Mouse (Mus musculus): ENCODE measurements around the gene Parp9. TPM values are rescaled to one million over a fixed set of nuclear protein-coding genes. Genes with fewer than 3 reads are reported as not detected.
A peak's percentile ranks its signal among the peaks of the same experiment; 100 is the strongest.
"Not testable (repeated sequence)": the region's sequence is repeated elsewhere in the genome, so short reads cannot be mapped to it uniquely, and the experiment has no call there.

Parp9 gene
- 1.5 and 1.8 TPM in 2 replicates for polyA plus RNA-seq (2015; fragmentation: Nextera tagmentation; extraction: Ambion mirVana)

DNA sequence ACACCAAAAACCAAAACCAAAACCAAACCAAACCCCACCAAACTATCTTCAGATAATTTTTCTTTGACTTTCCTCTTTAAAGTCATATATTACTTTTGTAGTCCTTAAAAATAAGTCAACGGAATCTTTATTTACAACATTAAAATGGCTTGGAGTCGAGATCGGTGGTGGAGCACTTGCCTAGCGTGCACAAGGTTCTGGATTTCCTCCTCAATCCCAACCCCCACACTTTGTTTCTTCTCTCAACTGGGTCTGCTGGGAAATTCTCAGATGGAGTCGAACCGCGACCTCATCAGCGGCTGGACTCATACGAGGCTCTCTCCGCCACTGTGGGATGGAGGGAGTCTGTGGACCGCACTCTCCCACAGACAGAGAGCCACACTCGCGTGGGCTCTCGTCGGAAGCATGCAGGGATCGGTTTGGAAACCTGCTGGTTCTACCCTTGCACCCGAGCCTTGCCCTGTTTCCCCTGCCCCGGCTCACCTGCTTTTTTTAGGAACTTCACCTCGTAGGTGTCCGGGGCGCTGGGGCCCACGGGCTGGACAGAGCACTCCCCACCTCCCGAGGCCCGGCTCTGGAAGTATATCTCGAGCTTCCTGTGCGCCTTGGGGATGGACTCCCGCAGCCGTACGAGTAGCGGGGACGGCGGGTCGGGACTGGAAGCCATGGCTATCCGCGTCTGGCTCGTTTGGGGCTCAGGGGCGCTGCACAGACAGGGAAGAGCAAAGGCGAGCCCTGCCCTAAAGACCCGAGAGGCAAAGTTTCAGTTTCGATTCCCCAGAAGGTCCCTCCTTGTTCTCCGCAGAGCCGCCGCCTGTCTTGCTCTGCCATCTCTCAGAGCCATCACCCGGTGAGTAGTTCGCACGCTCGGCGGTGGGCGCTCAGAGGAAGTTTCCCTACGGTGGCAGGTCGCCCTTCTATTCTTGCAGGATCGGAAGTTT is at the start of gene Parp9, which contains the start of gene Dtx3l:
TSS of gene Parp9 (plus strand) at position 260 of the 941 bp plus-strand sequence.
TSS of gene Dtx3l (minus strand) at position 941 of the 941 bp plus-strand sequence.
- ATAC-seq: peak; percentile 62; the same call in 1 of the 2 replicates
- peak within 1 kb of the TSS; percentile 48 for H3K9ac ChIP-seq (replicated peaks)
- H3K9me3 ChIP-seq: no peaks in the 10 kb centered on the region
- WGBS: 2% methylated on average over 52 of the region's 52 CpGs
- H3K4me2 ChIP-seq (replicated peaks): peak within 1 kb of the TSS; percentile 69
- H3K4me3 ChIP-seq (replicated peaks): peak within 1 kb of the TSS; percentile 51
- H3K27ac ChIP-seq: no peak within 1 kb of the TSS
- H3K4me1 ChIP-seq (replicated peaks): peaks cover 11% of the 10 kb centered on the region
- H3K27me3 ChIP-seq: peaks cover 23% of the 10 kb centered on the region
- no peaks in the 10 kb centered on the region for H3K36me3 ChIP-seq

DNA sequence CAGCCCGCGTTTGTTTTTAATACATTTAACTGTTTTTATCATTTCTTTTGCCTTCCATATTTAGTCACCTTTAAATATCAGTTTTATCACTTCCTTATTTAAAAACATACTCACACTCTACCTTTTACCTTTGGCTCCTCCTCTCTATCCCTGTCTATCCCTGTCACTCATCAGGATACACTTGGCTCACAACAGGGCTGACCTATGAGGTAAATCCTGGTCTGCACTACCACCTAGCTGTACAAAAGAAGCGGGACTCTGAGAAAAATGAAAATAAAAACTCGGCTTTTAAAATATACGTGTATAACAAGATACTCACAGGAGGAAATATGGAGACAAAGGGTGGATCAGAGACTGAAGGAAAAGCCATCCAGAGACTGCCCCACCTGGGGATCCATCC is 49.4 kb upstream of the Parp9 start:
- Histone ChIP-seq H3K9ac (replicated peaks) (no peak overlapping the region), H3K9me3 (no peaks in the 10 kb centered on the region), H3K4me2 (replicated peaks) (no peak overlapping the region), H3K27me3 (no peaks in the 10 kb centered on the region), H3K4me1 (replicated peaks) (no peaks in the 10 kb centered on the region), H3K36me3 (no peaks in the 10 kb centered on the region), H3K4me3 (replicated peaks) (no peak overlapping the region), H3K27ac (no peak overlapping the region)
- ATAC-seq: no peak
- WGBS: 91% methylated on average over 5 of the region's 5 CpGs

DNA sequence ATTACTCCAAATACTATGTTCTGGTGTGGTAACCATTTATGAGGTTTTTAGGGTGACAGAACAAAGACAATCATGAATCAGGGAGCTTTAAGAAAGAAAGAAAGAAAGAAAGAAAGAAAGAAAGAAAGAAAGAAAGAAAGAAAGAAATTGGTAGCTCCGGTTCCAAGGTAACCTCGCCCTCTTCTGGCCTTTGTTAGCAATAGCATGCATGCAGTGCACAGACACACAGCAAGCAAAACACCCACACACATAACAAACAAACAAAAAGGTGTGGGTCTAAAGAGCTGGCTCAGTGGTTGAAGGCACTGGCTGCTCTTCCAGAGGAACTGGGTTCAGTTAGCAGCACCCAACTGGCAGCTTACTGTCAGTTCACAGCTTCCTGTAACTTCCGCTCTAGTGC is 47.6 kb upstream of the Parp9 start:
- H3K4me2 ChIP-seq (replicated peaks): no peak overlapping the region

GRCm38 (mm10) chr16:35891603-35892002 is 46.7 kb upstream of the Parp9 start:
- H3K27ac ChIP-seq; H3K36me3 ChIP-seq; H3K27me3 ChIP-seq; H3K9me3 ChIP-seq; H3K4me3 ChIP-seq (replicated peaks); ATAC-seq; H3K4me2 ChIP-seq (replicated peaks); H3K4me1 ChIP-seq (replicated peaks); H3K9ac ChIP-seq (replicated peaks): not testable (repeated sequence)
- 85% methylated on average over 5 of the region's 5 CpGs for WGBS

More for the DNA sequence above, 47.6 kb upstream of the Parp9 start:
- H3K27me3 ChIP-seq: no peaks in the 10 kb centered on the region
- WGBS: 67% methylated on average over 3 of the region's 3 CpGs
- H3K9ac ChIP-seq (replicated peaks): no peak overlapping the region
- H3K4me1 ChIP-seq (replicated peaks): no peaks in the 10 kb centered on the region
- no peak overlapping the region for H3K4me3 ChIP-seq (replicated peaks)
- no peaks in the 10 kb centered on the region for H3K9me3 ChIP-seq
- no peaks in the 10 kb centered on the region for H3K36me3 ChIP-seq
- ATAC-seq: no peak
- H3K27ac ChIP-seq: no peak overlapping the region

- Histone ChIP-seq H3K4me2 (replicated peaks) (no peak overlapping the region), H3K4me3 (replicated peaks) (no peak overlapping the region), H3K9ac (replicated peaks) (no peak overlapping the region), H3K27me3 (no peaks in the 10 kb centered on the region), H3K4me1 (replicated peaks) (no peaks in the 10 kb centered on the region), H3K9me3 (peaks cover 4% of the 10 kb centered on the region; the same call in 1 of the 2 replicates), H3K36me3 (no peaks in the 10 kb centered on the region), H3K27ac (no peak overlapping the region)
- 65% methylated on average over 6 of the region's 6 CpGs for WGBS
- ATAC-seq: no peak
Observed at GRCm38 (mm10) chr16:35894997-35895396, 43.3 kb upstream of the Parp9 start.

GRCm38 (mm10) chr16:35900541-35900940 is 37.7 kb upstream of the Parp9 start:
- H3K4me3 ChIP-seq (replicated peaks): no peak overlapping the region
- H3K9me3 ChIP-seq: peaks cover 4% of the 10 kb centered on the region; the same call in 1 of the 2 replicates
- WGBS: 90% methylated on average over 3 of the region's 3 CpGs
- no peaks in the 10 kb centered on the region for H3K4me1 ChIP-seq (replicated peaks)
- no peak for ATAC-seq
- H3K27me3 ChIP-seq: no peaks in the 10 kb centered on the region
- no peak overlapping the region for H3K4me2 ChIP-seq (replicated peaks)
- no peak overlapping the region for H3K27ac ChIP-seq
- H3K9ac ChIP-seq (replicated peaks): no peak overlapping the region
- H3K36me3 ChIP-seq: no peaks in the 10 kb centered on the region

- Histone ChIP-seq H3K9me3 (no peaks in the 10 kb centered on the region), H3K27me3 (no peaks in the 10 kb centered on the region), H3K4me2 (replicated peaks) (no peak overlapping the region), H3K36me3 (no peaks in the 10 kb centered on the region), H3K4me1 (replicated peaks) (no peaks in the 10 kb centered on the region), H3K9ac (replicated peaks) (no peak overlapping the region), H3K4me3 (replicated peaks) (no peak overlapping the region), H3K27ac (no peak overlapping the region)
- no peak for ATAC-seq
- WGBS: 80% methylated on average over 6 of the region's 6 CpGs
Observed at GRCm38 (mm10) chr16:35903014-35903640, 35.1 kb upstream of the Parp9 start.

DNA sequence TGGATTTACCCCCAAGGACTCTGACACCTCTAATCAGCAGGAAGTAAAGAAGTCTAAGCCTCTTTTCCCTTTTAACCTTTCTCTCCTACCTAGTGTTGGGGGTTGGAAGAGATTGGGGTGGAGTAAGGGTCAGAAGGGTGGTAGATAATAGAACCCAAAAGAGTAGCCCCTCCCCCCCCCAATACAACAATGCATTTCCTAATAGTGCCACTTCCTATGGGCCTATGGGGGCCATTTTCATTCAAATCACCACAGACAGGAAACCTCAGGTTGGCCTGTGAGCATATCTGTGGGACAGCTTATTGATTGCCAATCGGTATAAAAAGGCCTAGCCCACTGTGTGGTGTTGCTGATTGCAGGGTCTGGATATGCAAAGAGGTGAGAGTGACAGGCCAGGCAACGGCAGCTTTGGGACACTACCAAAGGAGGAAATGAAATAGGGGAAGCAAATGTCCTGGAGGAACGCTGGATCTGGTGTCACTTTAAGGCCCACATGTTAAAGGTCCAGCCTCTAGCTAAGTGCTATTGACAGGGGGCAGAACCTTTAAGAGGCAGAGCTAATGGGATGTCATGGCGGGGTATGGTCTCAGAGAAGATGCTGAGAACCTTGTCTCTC is 34.0 kb upstream of the Parp9 start:
- H3K4me1 ChIP-seq (replicated peaks): no peaks in the 10 kb centered on the region
- no peak overlapping the region for H3K27ac ChIP-seq
- no peak overlapping the region for H3K9ac ChIP-seq (replicated peaks)
- no peaks in the 10 kb centered on the region for H3K36me3 ChIP-seq
- H3K27me3 ChIP-seq: no peaks in the 10 kb centered on the region
- no peaks in the 10 kb centered on the region for H3K9me3 ChIP-seq
- no peak overlapping the region for H3K4me2 ChIP-seq (replicated peaks)
- no peak for ATAC-seq
- 79% methylated on average over 4 of the region's 4 CpGs for WGBS
- H3K4me3 ChIP-seq (replicated peaks): no peak overlapping the region

- Histone ChIP-seq H3K36me3 (no peaks in the 10 kb centered on the region), H3K27ac (no peak overlapping the region), H3K4me3 (replicated peaks) (no peak overlapping the region), H3K27me3 (no peaks in the 10 kb centered on the region), H3K9ac (replicated peaks) (no peak overlapping the region), H3K9me3 (no peaks in the 10 kb centered on the region), H3K4me1 (replicated peaks) (no peaks in the 10 kb centered on the region), H3K4me2 (replicated peaks) (no peak overlapping the region)
- WGBS: 99% methylated on average over 3 of the region's 3 CpGs
- ATAC-seq: no peak
Observed at GRCm38 (mm10) chr16:35905355-35905754, 32.9 kb upstream of the Parp9 start.

GRCm38 (mm10) chr16:35905819-35906485 is 32.3 kb upstream of the Parp9 start:
- no peaks in the 10 kb centered on the region for H3K4me1 ChIP-seq (replicated peaks)
- WGBS: 81% methylated on average over 6 of the region's 6 CpGs
- ATAC-seq: no peak
- H3K27ac ChIP-seq: no peak overlapping the region
- no peaks in the 10 kb centered on the region for H3K36me3 ChIP-seq
- H3K27me3 ChIP-seq: no peaks in the 10 kb centered on the region
- no peak overlapping the region for H3K4me3 ChIP-seq (replicated peaks)
- no peak overlapping the region for H3K9ac ChIP-seq (replicated peaks)
- no peaks in the 10 kb centered on the region for H3K9me3 ChIP-seq
- no peak overlapping the region for H3K4me2 ChIP-seq (replicated peaks)

- 83% methylated on average over 7 of the region's 7 CpGs for WGBS
- H3K9me3 ChIP-seq: no peaks in the 10 kb centered on the region
- H3K27me3 ChIP-seq: no peaks in the 10 kb centered on the region
- H3K4me2 ChIP-seq (replicated peaks): no peak overlapping the region
- H3K9ac ChIP-seq (replicated peaks): no peak overlapping the region
- no peak overlapping the region for H3K27ac ChIP-seq
- H3K4me3 ChIP-seq (replicated peaks): no peak overlapping the region
- no peak for ATAC-seq
- H3K36me3 ChIP-seq: no peaks in the 10 kb centered on the region
- H3K4me1 ChIP-seq (replicated peaks): no peaks in the 10 kb centered on the region
Observed at GRCm38 (mm10) chr16:35906887-35907286, 31.4 kb upstream of the Parp9 start.

All from midbrain, embryonic 13.5 days (tissue).